Mouse (Mus musculus): ENCODE measurements around the gene Fancm. TPM values are rescaled to one million over a fixed set of nuclear protein-coding genes. Genes with fewer than 3 reads are reported as not detected.
A peak's percentile ranks its signal among the peaks of the same experiment; 100 is the strongest.

The Fancm gene
- polyA plus RNA-seq (2012) = 0.09 and 0.20 TPM in 2 replicates

DNA sequence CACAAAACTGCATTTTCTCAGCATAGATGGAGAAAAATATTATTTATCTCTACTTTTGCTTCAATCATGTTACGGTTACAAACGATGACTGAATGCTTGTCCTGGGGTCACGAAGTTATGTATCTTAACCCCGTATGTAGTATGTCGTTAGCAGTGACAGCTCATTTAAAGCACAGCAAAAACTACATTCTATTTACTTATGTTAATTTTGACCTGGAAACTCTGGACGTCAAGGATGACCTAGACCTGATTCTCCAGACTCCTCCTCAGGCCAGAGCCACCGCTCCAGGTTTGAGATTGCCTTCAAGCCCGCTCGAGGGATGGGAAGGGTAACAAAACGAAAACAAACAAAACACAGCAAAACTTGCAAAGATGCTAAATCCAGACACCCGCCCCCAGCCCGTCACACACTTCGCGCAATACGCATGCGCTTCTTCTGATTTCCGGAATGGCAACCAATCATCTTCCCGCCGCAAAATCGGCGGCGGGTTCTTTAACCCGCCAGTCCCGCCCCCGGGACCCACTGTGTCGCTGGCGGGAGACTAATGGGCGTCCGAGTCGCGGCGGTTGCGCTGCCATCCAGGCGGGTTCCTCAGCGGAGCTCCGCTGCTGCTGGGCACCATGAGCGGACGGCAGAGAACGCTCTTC is at the start of gene Fancm:
TSS of gene Fancm (plus strand) at position 519 of the 648 bp plus-strand sequence.
- TF ChIP-seq TAL1 (IDR thresholded peaks at IDR 0.05; ENCODE audit: low read length) (no peak), GATA1 (IDR thresholded peaks at IDR 0.05; ENCODE audit: low read length) (no peak)
- Histone ChIP-seq H3K9me3 (ENCODE audit: control insufficient read depth, low read length) (no peaks in the 10 kb centered on the region), H3K27me3 (ENCODE audit: control insufficient read depth) (no peaks in the 10 kb centered on the region), H3K4me1 (ENCODE audit: control insufficient read depth) (peaks cover 55% of the 10 kb centered on the region), H3K36me3 (ENCODE audit: control insufficient read depth) (peaks cover 23% of the 10 kb centered on the region), H3K4me3 (replicated peaks) (peak within 1 kb of the TSS; percentile 87)

GRCm38 (mm10) chr12:65035839-65036189 is 39.6 kb upstream of the Fancm start:
- Histone ChIP-seq H3K4me1 (ENCODE audit: control insufficient read depth) (peaks cover 28% of the 10 kb centered on the region), H3K9me3 (ENCODE audit: control insufficient read depth, low read length) (no peaks in the 10 kb centered on the region), H3K4me3 (replicated peaks) (peak overlapping the region; percentile 100), H3K27me3 (ENCODE audit: control insufficient read depth) (no peaks in the 10 kb centered on the region), H3K36me3 (ENCODE audit: control insufficient read depth) (peaks cover 10% of the 10 kb centered on the region)
- TF ChIP-seq GATA1 (IDR thresholded peaks at IDR 0.05; ENCODE audit: low read length) (no peak), TAL1 (IDR thresholded peaks at IDR 0.05; ENCODE audit: low read length) (no peak)

DNA sequence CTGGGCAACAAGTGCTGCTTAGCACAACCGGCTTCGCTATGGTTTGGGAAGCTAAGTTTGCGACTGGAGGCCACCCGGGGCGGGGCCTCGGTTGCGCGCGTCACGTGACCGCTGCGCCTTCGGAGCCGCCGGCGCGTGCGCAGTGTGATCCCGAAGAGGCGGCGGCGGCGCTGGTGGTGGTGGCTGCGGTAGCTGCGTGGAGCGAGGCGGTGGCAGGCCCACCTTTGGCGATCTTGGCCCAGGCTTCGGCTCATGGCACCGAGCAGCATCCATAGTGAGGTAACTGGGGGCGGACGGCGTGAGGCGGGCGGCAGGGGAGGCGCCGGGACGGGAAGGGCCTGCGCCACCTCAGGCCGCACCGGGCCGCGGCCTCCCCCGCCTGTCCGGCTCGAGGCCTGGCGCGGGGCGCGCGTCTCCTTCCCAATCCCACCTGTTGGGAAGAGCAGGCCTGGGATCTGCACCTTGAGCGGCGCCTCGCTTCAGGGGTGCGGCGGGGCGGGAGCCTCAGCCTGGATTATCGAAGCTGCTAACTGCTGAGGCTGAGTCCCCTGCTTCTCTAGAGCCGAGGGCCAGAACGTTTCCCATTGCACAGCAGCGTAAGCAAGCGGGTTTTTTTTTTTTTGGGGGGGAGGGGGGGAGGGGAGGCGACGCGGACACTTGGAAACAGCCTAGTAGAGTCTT is 39.1 kb upstream of the Fancm start, which contains the start of gene Prpf39:
TSS of gene Prpf39 (plus strand) at position 144 of the 681 bp plus-strand sequence.
- H3K4me3 ChIP-seq (replicated peaks) = peak within 1 kb of the TSS; percentile 100
- H3K9me3 ChIP-seq (ENCODE audit: control insufficient read depth, low read length) = no peaks in the 10 kb centered on the region
- H3K27me3 ChIP-seq (ENCODE audit: control insufficient read depth) = no peaks in the 10 kb centered on the region
- TF ChIP-seq TAL1 (IDR thresholded peaks at IDR 0.05; ENCODE audit: low read length) = no peak
- TF ChIP-seq GATA1 (IDR thresholded peaks at IDR 0.05; ENCODE audit: low read length) = no peak
- peaks cover 28% of the 10 kb centered on the region for H3K4me1 ChIP-seq (ENCODE audit: control insufficient read depth)
- peaks cover 13% of the 10 kb centered on the region for H3K36me3 ChIP-seq (ENCODE audit: control insufficient read depth)

DNA sequence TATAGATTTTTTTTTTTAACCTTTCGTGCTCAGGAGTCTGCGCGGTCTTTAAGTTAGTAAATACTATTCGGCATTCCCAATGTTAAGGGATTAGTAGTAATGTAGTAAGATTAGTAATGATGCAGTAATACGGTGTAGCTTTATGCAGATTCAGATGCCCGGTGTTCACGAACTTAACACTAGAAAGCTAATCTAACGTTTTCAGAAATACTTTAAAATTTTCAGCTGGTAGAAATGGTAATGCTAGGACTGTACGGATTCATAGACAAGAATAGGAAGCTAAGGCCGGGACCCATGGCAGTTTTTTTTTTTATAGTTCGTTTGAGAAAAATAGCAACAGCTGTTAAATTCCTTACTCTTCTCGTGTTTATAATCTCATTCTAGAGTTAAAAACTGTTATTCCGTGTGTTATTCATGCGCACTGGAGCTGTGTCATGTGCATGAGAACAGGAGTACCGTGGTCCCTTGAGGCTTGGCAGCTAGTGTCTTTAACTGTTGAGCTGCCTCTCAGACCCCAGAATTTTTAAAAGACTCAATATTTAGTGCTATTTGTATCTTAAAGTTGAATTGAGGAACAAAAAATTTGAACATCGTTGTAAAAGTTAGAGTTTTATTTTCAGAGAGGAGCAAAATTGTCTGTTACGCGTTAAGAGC is 38.4 kb upstream of the Fancm start:
- Histone ChIP-seq H3K4me3 (replicated peaks) (peak overlapping the region; percentile 100), H3K4me1 (ENCODE audit: control insufficient read depth) (peaks cover 28% of the 10 kb centered on the region), H3K9me3 (ENCODE audit: control insufficient read depth, low read length) (no peaks in the 10 kb centered on the region), H3K36me3 (ENCODE audit: control insufficient read depth) (peaks cover 20% of the 10 kb centered on the region), H3K27me3 (ENCODE audit: control insufficient read depth) (no peaks in the 10 kb centered on the region)
- TF ChIP-seq TAL1 (IDR thresholded peaks at IDR 0.05; ENCODE audit: low read length) = no peak
- no peak for TF ChIP-seq GATA1 (IDR thresholded peaks at IDR 0.05; ENCODE audit: low read length)

DNA sequence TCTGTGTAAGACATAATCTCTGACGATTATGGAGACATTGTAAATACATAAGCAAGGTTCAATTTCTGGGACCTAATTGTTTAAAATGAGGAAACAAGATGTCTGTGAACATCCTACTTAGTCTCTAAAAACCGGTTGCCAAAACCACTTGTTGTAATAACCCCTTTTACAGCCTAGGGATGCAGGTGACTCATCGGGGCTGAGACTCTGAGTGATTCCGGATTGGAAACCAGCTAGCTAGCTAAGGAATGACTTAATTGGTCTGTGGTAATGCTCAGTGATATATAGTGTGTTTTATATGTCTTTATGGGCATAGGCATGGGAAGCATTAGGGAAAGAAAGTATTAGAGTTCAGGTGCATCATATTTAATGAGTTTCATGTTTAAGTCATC is 37.9 kb upstream of the Fancm start:
- Histone ChIP-seq H3K36me3 (ENCODE audit: control insufficient read depth) (peaks cover 25% of the 10 kb centered on the region), H3K27me3 (ENCODE audit: control insufficient read depth) (no peaks in the 10 kb centered on the region), H3K4me1 (ENCODE audit: control insufficient read depth) (peaks cover 28% of the 10 kb centered on the region), H3K4me3 (replicated peaks) (peak overlapping the region; percentile 100), H3K9me3 (ENCODE audit: control insufficient read depth, low read length) (no peaks in the 10 kb centered on the region)
- TF ChIP-seq TAL1 (IDR thresholded peaks at IDR 0.05; ENCODE audit: low read length) (no peak), GATA1 (IDR thresholded peaks at IDR 0.05; ENCODE audit: low read length) (no peak)

- Histone ChIP-seq H3K4me1 (ENCODE audit: control insufficient read depth) (no peaks in the 10 kb centered on the region), H3K9me3 (ENCODE audit: control insufficient read depth, low read length) (no peaks in the 10 kb centered on the region), H3K36me3 (ENCODE audit: control insufficient read depth) (peaks cover 78% of the 10 kb centered on the region), H3K4me3 (replicated peaks) (no peak overlapping the region), H3K27me3 (ENCODE audit: control insufficient read depth) (no peaks in the 10 kb centered on the region)
- no peak for TF ChIP-seq TAL1 (IDR thresholded peaks at IDR 0.05; ENCODE audit: low read length)
- no peak for TF ChIP-seq GATA1 (IDR thresholded peaks at IDR 0.05; ENCODE audit: low read length)
Observed at GRCm38 (mm10) chr12:65048799-65049198, 26.6 kb upstream of the Fancm start.

- H3K4me3 ChIP-seq (replicated peaks) = no peak overlapping the region
- no peaks in the 10 kb centered on the region for H3K4me1 ChIP-seq (ENCODE audit: control insufficient read depth)
- H3K9me3 ChIP-seq (ENCODE audit: control insufficient read depth, low read length) = no peaks in the 10 kb centered on the region
- no peak for TF ChIP-seq GATA1 (IDR thresholded peaks at IDR 0.05; ENCODE audit: low read length)
- TF ChIP-seq TAL1 (IDR thresholded peaks at IDR 0.05; ENCODE audit: low read length) = no peak
- H3K27me3 ChIP-seq (ENCODE audit: control insufficient read depth) = no peaks in the 10 kb centered on the region
- H3K36me3 ChIP-seq (ENCODE audit: control insufficient read depth) = peaks cover 90% of the 10 kb centered on the region
Observed at GRCm38 (mm10) chr12:65058203-65058602, 17.2 kb upstream of the Fancm start.

DNA sequence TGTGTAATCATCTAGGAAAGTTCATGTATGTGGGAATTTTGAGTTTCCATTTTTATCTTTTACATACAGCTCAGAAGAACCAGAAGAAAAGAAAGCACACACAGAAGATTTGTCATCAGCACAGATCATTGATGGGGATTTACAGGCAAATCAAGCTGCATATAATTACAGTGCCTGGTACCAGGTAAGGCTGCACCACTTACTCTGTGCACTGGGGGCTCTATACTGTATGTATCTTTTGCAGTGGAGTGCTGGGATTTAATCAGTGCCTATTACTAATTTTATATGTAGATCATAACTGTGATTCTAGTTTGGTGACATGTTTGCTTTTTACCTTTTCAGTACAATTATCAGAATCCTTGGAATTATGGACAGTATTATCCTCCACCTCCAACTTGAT is 14.3 kb upstream of the Fancm start:
- Histone ChIP-seq H3K27me3 (ENCODE audit: control insufficient read depth) (no peaks in the 10 kb centered on the region), H3K9me3 (ENCODE audit: control insufficient read depth, low read length) (no peaks in the 10 kb centered on the region), H3K4me3 (replicated peaks) (no peak overlapping the region), H3K36me3 (ENCODE audit: control insufficient read depth) (peaks cover 92% of the 10 kb centered on the region), H3K4me1 (ENCODE audit: control insufficient read depth) (no peaks in the 10 kb centered on the region)
- TF ChIP-seq GATA1 (IDR thresholded peaks at IDR 0.05; ENCODE audit: low read length) = no peak
- TF ChIP-seq TAL1 (IDR thresholded peaks at IDR 0.05; ENCODE audit: low read length) = no peak

DNA sequence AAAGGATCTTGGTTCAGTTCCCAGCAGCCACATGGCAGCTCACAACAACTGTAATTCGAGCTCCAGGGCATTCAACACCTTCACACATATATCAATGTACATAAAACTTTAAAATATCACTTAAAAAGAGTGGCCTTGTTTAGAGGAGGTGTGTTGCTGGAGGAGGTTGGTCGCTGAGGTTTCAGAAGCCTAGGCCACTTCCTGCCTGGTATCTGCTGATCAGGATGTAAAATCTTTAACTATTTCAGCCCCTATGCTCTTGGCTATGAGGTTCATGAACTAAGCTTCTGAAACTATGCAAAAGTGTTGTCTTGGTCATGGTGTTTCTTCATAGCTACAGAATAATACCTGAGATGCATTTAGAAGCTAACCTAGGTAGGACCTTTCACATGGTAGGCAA is 10.2 kb upstream of the Fancm start:
- TF ChIP-seq TAL1 (IDR thresholded peaks at IDR 0.05; ENCODE audit: low read length) (no peak), GATA1 (IDR thresholded peaks at IDR 0.05; ENCODE audit: low read length) (no peak)
- no peaks in the 10 kb centered on the region; the same call in 1 of the 2 replicates for H3K4me1 ChIP-seq (ENCODE audit: control insufficient read depth)
- peaks cover 79% of the 10 kb centered on the region for H3K36me3 ChIP-seq (ENCODE audit: control insufficient read depth)
- no peaks in the 10 kb centered on the region for H3K9me3 ChIP-seq (ENCODE audit: control insufficient read depth, low read length)
- no peak overlapping the region for H3K4me3 ChIP-seq (replicated peaks)
- H3K27me3 ChIP-seq (ENCODE audit: control insufficient read depth) = no peaks in the 10 kb centered on the region

Measured in erythroblast, embryonic 14.5 days (primary cell).